Mouse (Mus musculus) embryonic facial prominence, embryonic 15.5 days (tissue): ENCODE measurements around the gene Olfr686. TPM values are rescaled to one million over a fixed set of nuclear protein-coding genes. Genes with fewer than 3 reads are reported as not detected.

Source experiments
- ATAC-seq: fragments of 200-750 bp; cut with Nextera tagmentation; 2 replicates; pipeline ENCODE4 v1.8.0; 2017; ENCODE audit warnings: low read depth, moderate TSS enrichment; ENCODE audit not compliant: insufficient number of reproducible peaks, low FRiP score, low TSS enrichment
- H3K27ac ChIP-seq: fragments of 300-500 bp; sonication (generic); replicated peaks from 2 replicates; pipeline ENCODE4 v1.5.1; 2015; ENCODE audit warnings: mild to moderate bottlenecking, inconsistent platforms
- H3K27me3 ChIP-seq: fragments of 300-500 bp; sonication (generic); 2 replicates; pipeline ENCODE4 v1.6.1; 2015; ENCODE audit warnings: inconsistent platforms
- H3K36me3 ChIP-seq: fragments of 300-500 bp; sonication (generic); 2 replicates; pipeline ENCODE4 v1.6.1; 2015; ENCODE audit warnings: mild to moderate bottlenecking, inconsistent platforms
- H3K4me1 ChIP-seq: fragments of 300-500 bp; sonication (generic); 2 replicates; pipeline ENCODE4 v1.6.1; 2015; ENCODE audit warnings: inconsistent platforms
- H3K4me2 ChIP-seq: fragments of 300-500 bp; sonication (generic); replicated peaks from 2 replicates; pipeline ENCODE4 v1.6.1; 2015; ENCODE audit warnings: mild to moderate bottlenecking, inconsistent platforms
- H3K4me3 ChIP-seq: fragments of 300-500 bp; sonication (generic); replicated peaks from 2 replicates; pipeline ENCODE4 v1.5.1; 2015; ENCODE audit warnings: mild to moderate bottlenecking, inconsistent platforms
- H3K9ac ChIP-seq: fragments of 300-500 bp; sonication (generic); 2 replicates; pipeline ENCODE4 v1.6.1; 2015; ENCODE audit warnings: inconsistent platforms
- H3K9me3 ChIP-seq: fragments of 300-500 bp; sonication (generic); replicated peaks from 2 replicates; pipeline ENCODE4 v1.6.1; 2016; ENCODE audit warnings: inconsistent platforms
- WGBS: fragments of 180-500 bp; shearing (Covaris S2); methylation state at CpG from one replicate; pipeline ENCODE4 v1.1.7; 2015; 5-methylcytosine and 5-hydroxymethylcytosine counted together
- polyA plus RNA-seq: library from polyadenylated mRNA; unstranded; fragments of >200 nt; fragmentation: Nextera tagmentation; extraction: Ambion mirVana; gene quantifications from 2 replicates; pipeline ENCODE4 v1.2.1, GENCODE M21; 2015

Gene Olfr686
- 0.09 TPM in 1 of 2 replicates, not detected in the other for polyA plus RNA-seq

DNA sequence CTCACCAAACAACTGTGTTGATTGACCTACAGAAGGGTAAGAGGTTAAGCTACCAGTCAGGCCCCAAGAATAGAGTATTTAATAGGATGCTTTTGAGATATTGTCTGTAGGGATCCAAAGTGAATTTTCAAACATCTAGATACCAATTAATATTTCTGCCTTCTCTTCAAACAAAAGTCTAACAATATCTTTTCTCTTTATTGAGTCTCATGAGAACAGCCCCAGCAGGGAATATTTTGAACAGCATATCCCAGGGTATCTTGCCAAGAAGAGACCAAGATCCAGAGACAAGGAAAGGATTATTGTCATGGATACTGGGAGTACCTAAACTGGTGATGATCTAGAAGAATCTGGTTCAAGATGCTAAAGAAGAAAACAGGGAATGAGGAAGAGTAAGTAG, at the start of gene Olfr686:
Gene Olfr686 (minus strand): TSS at position 101 of the 400 bp plus-strand sequence.
- no peak for ATAC-seq
- no peak within 1 kb of the TSS for H3K27ac ChIP-seq
- H3K4me2 ChIP-seq, result no peak within 1 kb of the TSS
- no peaks in the 10 kb centered on the region for H3K4me1 ChIP-seq
- no peaks in the 10 kb centered on the region for H3K27me3 ChIP-seq
- H3K4me3 ChIP-seq, result no peak within 1 kb of the TSS
- no peaks in the 10 kb centered on the region for H3K9me3 ChIP-seq
- H3K9ac ChIP-seq, result no peak within 1 kb of the TSS
- no peaks in the 10 kb centered on the region for H3K36me3 ChIP-seq

DNA sequence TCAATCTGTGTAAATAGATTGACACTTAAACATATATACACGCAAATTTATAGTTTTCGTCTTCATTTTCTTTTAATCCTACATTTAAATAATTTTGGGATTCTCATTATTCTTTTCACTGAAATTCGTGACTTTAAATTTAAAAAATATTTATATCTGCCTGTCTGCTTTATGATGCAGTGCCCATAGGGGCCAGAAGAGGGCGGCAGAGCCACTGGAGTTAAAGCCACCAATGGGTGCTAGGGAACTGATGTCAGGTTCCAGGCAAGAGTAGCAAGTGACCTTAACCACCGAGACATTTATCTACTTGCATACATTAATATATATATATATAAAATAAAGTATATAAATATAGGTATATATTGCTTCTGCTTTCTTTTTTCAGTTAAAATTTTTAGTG, 49.4 kb upstream of the Olfr686 start:
- Histone ChIP-seq H3K4me3 (no peak overlapping the region), H3K9ac (no peak overlapping the region), H3K4me2 (no peak overlapping the region), H3K27me3 (no peaks in the 10 kb centered on the region), H3K36me3 (no peaks in the 10 kb centered on the region), H3K27ac (no peak overlapping the region), H3K9me3 (no peaks in the 10 kb centered on the region), H3K4me1 (no peaks in the 10 kb centered on the region)
- ATAC-seq, result no peak
- WGBS, result 61% methylated on average over 5 of the region's 5 CpGs

DNA sequence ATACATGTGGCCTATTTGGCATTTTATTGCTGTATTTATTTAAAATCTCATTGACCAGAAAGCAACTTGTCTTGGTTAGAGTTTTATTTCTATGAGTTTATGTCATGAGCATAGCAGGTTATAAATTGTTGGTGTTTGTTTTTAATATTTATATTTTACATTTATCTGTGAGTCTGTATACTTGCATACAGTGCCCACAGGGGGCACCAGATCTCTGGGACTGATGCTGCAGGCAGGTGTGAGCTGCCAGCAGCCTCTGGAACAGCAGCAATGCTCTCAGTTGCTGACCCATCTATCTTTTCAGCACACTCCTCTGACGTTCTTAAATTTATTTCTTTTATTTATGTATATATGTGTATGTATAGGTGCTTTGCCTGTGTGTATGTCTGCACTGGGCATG, 40.9 kb upstream of the Olfr686 start:
- Histone ChIP-seq H3K9me3 (no peaks in the 10 kb centered on the region), H3K4me2 (no peak overlapping the region), H3K36me3 (no peaks in the 10 kb centered on the region), H3K27ac (no peak overlapping the region), H3K4me1 (no peaks in the 10 kb centered on the region), H3K4me3 (no peak overlapping the region), H3K9ac (no peak overlapping the region), H3K27me3 (no peaks in the 10 kb centered on the region)
- no peak for ATAC-seq
- WGBS, result 67% methylated on average over 1 of the region's 1 CpGs

DNA sequence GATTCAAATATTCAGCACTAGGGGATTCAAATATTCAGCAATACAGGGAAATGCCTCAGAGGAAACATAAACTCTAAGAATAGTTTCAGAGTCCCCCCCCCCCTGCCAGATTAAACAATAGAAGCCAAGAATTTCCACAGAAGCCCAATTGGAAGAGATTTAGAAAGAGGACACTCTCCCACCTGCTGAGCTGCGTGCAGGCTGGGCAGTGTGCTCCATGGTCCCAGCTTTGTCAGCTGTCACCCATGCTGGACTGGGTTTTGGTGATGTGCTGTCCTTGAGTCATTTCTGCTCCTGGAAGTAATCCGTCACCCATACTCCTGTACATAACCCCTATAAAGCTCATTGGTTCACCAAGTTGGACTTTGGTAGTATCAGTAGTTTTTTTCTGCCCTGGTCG, 40.4 kb upstream of the Olfr686 start:
- no peak for ATAC-seq

DNA sequence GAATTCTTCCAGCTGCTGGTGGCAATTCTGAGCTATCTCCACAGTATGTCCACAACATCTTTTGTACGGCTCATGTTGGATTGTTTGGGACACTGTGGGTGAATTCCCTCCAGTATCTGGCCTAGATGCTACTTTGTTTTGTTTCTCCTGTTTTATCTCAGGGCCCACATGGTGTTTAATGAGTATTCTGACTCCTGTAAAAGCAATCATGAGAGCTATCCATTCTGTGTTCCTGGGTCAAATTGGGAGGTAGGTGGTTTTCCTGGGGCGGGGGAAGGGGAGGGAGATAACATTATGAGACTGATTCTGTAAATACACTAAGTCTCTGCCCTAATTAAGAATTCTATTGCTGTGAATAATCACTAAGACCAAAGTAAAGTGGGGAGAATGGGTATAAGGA, 22.1 kb upstream of the Olfr686 start:
- Histone ChIP-seq H3K9me3 (no peaks in the 10 kb centered on the region), H3K27me3 (no peaks in the 10 kb centered on the region), H3K4me3 (no peak overlapping the region), H3K9ac (no peak overlapping the region), H3K4me2 (no peak overlapping the region), H3K36me3 (no peaks in the 10 kb centered on the region), H3K27ac (no peak overlapping the region), H3K4me1 (no peaks in the 10 kb centered on the region)
- no peak for ATAC-seq
- WGBS, result 86% methylated on average over 2 of the region's 2 CpGs

More for the DNA sequence above, 40.4 kb upstream of the Olfr686 start:
- Histone ChIP-seq H3K9ac (no peak overlapping the region), H3K4me2 (no peak overlapping the region), H3K4me3 (no peak overlapping the region), H3K36me3 (no peaks in the 10 kb centered on the region), H3K27me3 (no peaks in the 10 kb centered on the region), H3K4me1 (no peaks in the 10 kb centered on the region), H3K27ac (no peak overlapping the region), H3K9me3 (no peaks in the 10 kb centered on the region)
- WGBS, result 83% methylated on average over 3 of the region's 3 CpGs

DNA sequence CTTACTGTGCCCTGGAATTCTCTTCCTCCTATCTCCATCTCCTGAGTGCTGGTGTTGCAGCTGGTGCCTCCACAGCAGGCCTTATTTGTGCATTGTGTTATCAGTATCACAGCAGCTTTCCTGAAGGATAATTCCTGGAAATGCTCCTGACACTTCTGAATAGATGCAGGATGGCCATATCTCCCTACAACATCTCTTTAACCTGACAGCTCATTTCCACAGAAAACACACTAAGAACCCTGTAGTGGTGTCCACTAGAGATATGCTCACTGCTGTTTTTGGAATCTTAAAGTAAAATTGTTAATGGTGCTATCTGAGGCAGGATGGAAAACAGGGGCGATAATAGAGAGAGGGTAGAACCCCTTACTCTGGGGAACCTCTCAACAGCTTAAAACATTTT, 20.9 kb upstream of the Olfr686 start:
- H3K4me2 ChIP-seq, result no peak overlapping the region
- H3K4me1 ChIP-seq, result no peaks in the 10 kb centered on the region
- H3K9ac ChIP-seq, result no peak overlapping the region
- no peak overlapping the region for H3K4me3 ChIP-seq
- 92% methylated on average over 1 of the region's 1 CpGs for WGBS
- no peaks in the 10 kb centered on the region for H3K9me3 ChIP-seq
- H3K27ac ChIP-seq, result no peak overlapping the region
- H3K36me3 ChIP-seq, result no peaks in the 10 kb centered on the region
- ATAC-seq, result no peak
- H3K27me3 ChIP-seq, result no peaks in the 10 kb centered on the region

DNA sequence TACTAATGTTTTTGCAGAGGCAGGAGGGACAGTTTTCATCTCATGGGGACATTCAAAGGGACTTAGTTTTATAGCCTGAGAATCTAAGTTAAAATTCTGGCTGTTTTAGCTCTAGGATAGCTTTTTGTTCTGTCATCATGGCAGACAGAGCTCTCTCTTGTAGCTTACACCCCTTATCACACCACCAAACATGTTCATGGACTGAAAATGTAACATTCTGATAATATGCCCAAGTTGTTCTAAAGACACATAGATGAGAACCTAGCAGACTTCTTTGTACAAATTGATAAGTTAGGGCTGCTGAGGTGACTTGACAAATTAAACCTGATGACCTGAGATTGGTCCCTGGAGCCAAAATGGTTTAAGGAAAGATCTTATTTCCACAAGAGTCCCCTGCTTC, 19.4 kb upstream of the Olfr686 start:
- Histone ChIP-seq H3K9me3 (no peaks in the 10 kb centered on the region), H3K27ac (no peak overlapping the region), H3K9ac (no peak overlapping the region), H3K4me2 (no peak overlapping the region), H3K4me3 (no peak overlapping the region), H3K36me3 (no peaks in the 10 kb centered on the region), H3K4me1 (no peaks in the 10 kb centered on the region), H3K27me3 (no peaks in the 10 kb centered on the region)
- no peak for ATAC-seq

DNA sequence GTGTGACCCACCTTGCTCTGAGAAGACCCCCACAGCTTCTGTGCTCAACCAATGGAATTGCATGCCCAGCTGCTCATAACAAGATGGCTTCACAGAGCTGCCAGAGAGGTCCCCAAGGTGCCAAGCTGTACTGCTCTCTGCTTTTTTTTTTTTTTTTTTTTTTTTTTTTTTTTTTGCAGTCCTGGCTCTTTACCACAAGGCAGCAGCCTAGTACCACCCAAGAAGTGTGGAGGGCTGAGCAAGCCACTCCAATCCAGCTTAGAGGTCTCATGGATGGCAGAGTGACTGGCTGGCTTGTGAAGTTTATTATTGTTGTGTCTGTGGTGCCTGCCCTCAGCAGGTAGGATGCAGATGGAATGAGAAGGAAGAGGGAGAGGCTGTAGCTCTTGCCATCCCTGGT, 18.8 kb upstream of the Olfr686 start:
- Histone ChIP-seq H3K27ac (no peak overlapping the region), H3K4me2 (no peak overlapping the region), H3K9ac (no peak overlapping the region), H3K4me1 (no peaks in the 10 kb centered on the region), H3K4me3 (no peak overlapping the region), H3K36me3 (no peaks in the 10 kb centered on the region), H3K9me3 (no peaks in the 10 kb centered on the region), H3K27me3 (no peaks in the 10 kb centered on the region)
- no peak for ATAC-seq

DNA sequence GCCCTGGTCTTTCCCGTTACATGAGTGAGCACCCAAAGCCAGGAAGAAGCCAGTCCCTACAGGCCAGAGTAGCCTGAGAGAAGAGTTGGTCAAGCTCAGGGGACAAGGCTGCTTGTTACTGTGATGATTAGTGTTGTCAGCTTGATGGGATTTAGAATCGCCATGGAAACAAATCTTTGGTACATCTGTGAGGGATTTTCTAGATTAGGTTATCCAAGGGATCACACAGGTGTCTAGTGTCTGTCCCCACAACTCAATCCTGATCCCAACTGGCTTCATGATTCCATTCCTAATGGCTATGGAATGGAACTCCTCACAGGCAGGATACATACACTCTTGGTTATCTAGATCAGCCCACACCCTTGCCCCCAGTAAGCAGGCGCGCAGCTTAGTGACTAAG, 11.0 kb upstream of the Olfr686 start:
- Histone ChIP-seq H3K4me2 (no peak overlapping the region), H3K36me3 (no peaks in the 10 kb centered on the region), H3K9ac (no peak overlapping the region), H3K27ac (no peak overlapping the region), H3K27me3 (no peaks in the 10 kb centered on the region), H3K9me3 (no peaks in the 10 kb centered on the region), H3K4me1 (no peaks in the 10 kb centered on the region), H3K4me3 (no peak overlapping the region)
- no peak for ATAC-seq
- 68% methylated on average over 4 of the region's 4 CpGs for WGBS

DNA sequence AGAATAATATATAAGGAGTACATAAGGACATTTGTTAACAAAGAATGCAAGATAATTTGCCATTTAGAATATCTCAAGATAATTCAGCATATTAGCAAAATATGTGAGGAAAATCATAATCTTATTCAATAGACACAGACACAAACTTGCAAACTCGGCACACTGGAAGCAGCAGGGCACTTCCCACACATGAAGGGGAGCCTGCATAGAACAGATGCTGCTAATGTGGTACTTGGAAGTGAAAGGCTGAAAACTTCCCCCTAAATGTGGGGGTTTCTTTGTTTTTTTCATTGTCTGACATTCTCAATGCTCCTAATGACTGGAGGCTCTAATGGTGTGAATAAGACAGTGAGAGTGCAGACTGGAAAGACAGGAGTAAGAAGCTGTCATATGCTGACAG, 7.5 kb upstream of the Olfr686 start:
- H3K4me2 ChIP-seq, result no peak overlapping the region
- H3K27me3 ChIP-seq, result no peaks in the 10 kb centered on the region
- no peak overlapping the region for H3K4me3 ChIP-seq
- H3K9ac ChIP-seq, result no peak overlapping the region
- no peaks in the 10 kb centered on the region for H3K4me1 ChIP-seq
- 76% methylated on average over 1 of the region's 1 CpGs for WGBS
- no peaks in the 10 kb centered on the region for H3K36me3 ChIP-seq
- H3K27ac ChIP-seq, result no peak overlapping the region
- ATAC-seq, result no peak
- H3K9me3 ChIP-seq, result no peaks in the 10 kb centered on the region

DNA sequence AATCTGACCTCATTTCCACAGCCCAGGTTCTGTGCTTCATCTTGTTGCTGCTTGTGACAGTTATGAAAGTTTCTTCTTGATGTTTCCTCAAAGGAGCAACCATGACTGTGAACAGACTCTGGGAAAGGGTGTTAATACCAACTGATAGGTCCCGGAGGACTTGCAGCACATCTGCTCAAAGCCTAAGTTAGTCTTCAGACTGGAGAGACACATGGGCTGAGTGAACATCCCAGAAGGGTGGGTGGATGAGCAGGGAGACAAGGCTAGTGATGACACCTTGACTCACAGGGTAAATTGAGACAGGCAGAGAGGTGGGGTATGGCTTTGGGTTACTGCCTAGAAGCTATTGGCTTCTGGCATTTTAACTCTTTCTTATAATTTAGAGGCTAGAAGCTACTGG, 21.4 kb downstream of the Olfr686 start, which contains the start of gene Olfr685:
Gene Olfr685 (minus strand): TSS at position 101 of the 400 bp plus-strand sequence.
- WGBS, result 85% methylated on average over 1 of the region's 1 CpGs
- Histone ChIP-seq H3K4me3 (no peak within 1 kb of the TSS), H3K9ac (no peak within 1 kb of the TSS), H3K9me3 (no peaks in the 10 kb centered on the region), H3K27me3 (no peaks in the 10 kb centered on the region), H3K4me1 (no peaks in the 10 kb centered on the region), H3K27ac (no peak within 1 kb of the TSS), H3K4me2 (no peak within 1 kb of the TSS), H3K36me3 (no peaks in the 10 kb centered on the region)
- ATAC-seq, result no peak

DNA sequence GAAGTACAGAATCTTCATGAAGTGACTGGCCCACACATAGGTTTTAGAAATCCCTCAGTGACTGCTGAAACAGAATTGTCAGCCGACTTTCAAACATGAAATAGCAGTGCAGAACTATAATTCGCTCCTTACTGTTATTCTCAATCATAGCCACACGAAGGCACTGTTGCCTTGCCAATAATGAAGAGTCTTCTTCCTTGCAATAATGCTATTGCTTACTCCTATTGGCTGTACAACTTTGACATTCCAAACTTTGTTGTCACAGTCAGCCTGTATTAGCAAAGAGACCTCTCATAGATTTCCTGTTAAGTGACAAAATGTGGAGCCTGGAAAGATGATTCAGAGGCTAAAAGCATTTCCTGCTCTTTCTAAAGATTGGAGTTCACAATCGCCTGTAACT, 36.5 kb downstream of the Olfr686 start:
- 51% methylated on average over 4 of the region's 4 CpGs for WGBS
- no peaks in the 10 kb centered on the region for H3K27me3 ChIP-seq
- no peak overlapping the region for H3K9ac ChIP-seq
- H3K4me1 ChIP-seq, result no peaks in the 10 kb centered on the region
- H3K27ac ChIP-seq, result no peak overlapping the region
- H3K4me2 ChIP-seq, result no peak overlapping the region
- no peaks in the 10 kb centered on the region for H3K9me3 ChIP-seq
- H3K36me3 ChIP-seq, result no peaks in the 10 kb centered on the region
- H3K4me3 ChIP-seq, result no peak overlapping the region
- ATAC-seq, result no peak
